Mouse (Mus musculus) myocyte (in vitro differentiated cells): ENCODE results near the gene Tada3.

Source experiments
- MAX ChIP-seq: IDR thresholded peaks from one replicate; pipeline ENCODE4 v1.6.1; 2011; ENCODE audit warnings: low read depth, mild to moderate bottlenecking, control low read depth
- MYOG ChIP-seq, 3 experiments: IDR thresholded peaks; one replicate each; pipeline ENCODE4 v1.6.1; 2011; ENCODE audit warnings: control low read depth in 2 of 3, low read depth in 2 of 3, mild to moderate bottlenecking in 2 of 3; ENCODE audit not compliant: insufficient read length in 2 of 3, control insufficient read depth in 1 of 3, insufficient read depth in 1 of 3
- POLR2A ChIP-seq: IDR thresholded peaks from one replicate; pipeline ENCODE4 v1.6.1; 2011; ENCODE audit warnings: low read depth, mild to moderate bottlenecking, control low read depth, moderate library complexity; ENCODE audit not compliant: insufficient read length
- POLR2AphosphoS2 ChIP-seq: IDR thresholded peaks from one replicate; pipeline ENCODE4 v1.6.1; 2011; ENCODE audit warnings: low read depth, control low read depth; ENCODE audit not compliant: insufficient read length

DNA sequence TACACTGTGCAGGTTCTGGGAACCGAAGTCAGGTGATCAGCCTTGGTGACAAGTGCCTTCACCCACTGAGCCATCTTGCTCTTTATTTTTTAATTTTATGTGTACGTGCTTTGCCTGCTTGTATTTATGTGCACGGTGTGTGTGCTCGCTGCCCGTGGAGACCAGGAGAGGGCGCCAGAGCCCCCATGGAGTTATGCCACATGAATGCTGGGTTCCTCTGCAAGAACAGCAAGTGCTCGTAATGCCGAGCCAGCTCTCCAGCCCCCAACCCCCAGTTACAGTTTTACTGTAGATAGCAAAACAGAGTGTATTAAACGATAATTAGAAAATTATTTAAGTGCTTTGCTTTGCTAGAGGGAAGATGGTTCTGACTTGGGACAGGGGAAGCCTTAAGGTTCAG, 29.0 kb upstream of the Tada3 start:
- TF ChIP-seq POLR2AphosphoS2 = no peak
- no peak for TF ChIP-seq POLR2A
- TF ChIP-seq MAX = no peak
- TF ChIP-seq MYOG (IDR thresholded peaks at IDR 0.05; ENCODE audit: control insufficient read depth in 1 of 3, insufficient read depth in 1 of 3, insufficient read length in 2 of 3, low read depth in 2 of 3) = no peak
